Mouse (Mus musculus): ENCODE measurements at regions not wholly inside any gene's neighbourhood (a gene's known extent, or its start where the extent isn't known, plus 50 kb on each side); places are given as distances from the start of the nearest gene placed in this dataset.

DNA sequence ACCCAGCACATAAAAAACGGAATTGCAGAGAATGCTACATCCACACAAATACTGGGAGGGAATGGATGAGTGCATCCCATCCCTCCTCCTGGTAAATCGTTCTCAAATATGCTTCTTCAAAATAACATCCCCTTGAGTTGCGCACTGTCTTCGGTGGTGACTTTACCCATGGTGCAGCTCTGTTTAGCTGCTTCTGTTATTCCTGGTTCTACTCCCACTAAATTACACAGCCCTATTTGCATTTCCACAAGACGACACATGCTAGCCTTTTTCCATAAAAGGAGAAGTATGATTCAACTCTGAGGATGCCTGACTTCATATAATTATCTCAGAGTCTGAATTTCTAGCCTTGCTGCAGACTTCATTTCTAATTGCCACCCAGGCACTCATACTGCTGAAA is 65.5 kb upstream of the Ift57 start:
- no peak for TF ChIP-seq CTCF (conservative IDR thresholded peaks at IDR 0.05; ENCODE audit: insufficient read depth, insufficient read length, low read depth, low read length)
- no peak for TF ChIP-seq POLR2A (IDR thresholded peaks at IDR 0.05; ENCODE audit: low read depth, low read length)
- Histone ChIP-seq H3K36me3 (ENCODE audit: control insufficient read depth, insufficient read depth, low read length) (no peaks in the 10 kb centered on the region), H3K4me1 (ENCODE audit: control insufficient read depth, insufficient read depth, low read length) (no peaks in the 10 kb centered on the region), H3K27me3 (replicated peaks; ENCODE audit: control insufficient read depth, insufficient read depth, low read length) (no peaks in the 10 kb centered on the region), H3K4me3 (ENCODE audit: insufficient read depth, low read depth, low read length) (no peak overlapping the region), H3K27ac (ENCODE audit: insufficient read depth, low read depth, low read length) (no peak overlapping the region)
- WGBS: 54% methylated on average over 5 of the region's 5 CpGs
- DNase-seq: no peak

GRCm38 (mm10) chr16:49635506-49635905 is 63.5 kb upstream of the Ift57 start:
- H3K36me3 ChIP-seq (ENCODE audit: control insufficient read depth, insufficient read depth, low read length): no peaks in the 10 kb centered on the region
- no peaks in the 10 kb centered on the region for H3K4me1 ChIP-seq (ENCODE audit: control insufficient read depth, insufficient read depth, low read length)
- 91% methylated on average over 8 of the region's 8 CpGs for WGBS
- no peak for DNase-seq
- no peak for TF ChIP-seq CTCF (conservative IDR thresholded peaks at IDR 0.05; ENCODE audit: insufficient read depth, insufficient read length, low read depth, low read length)
- no peak for TF ChIP-seq POLR2A (IDR thresholded peaks at IDR 0.05; ENCODE audit: low read depth, low read length)
- no peak overlapping the region for H3K4me3 ChIP-seq (ENCODE audit: insufficient read depth, low read depth, low read length)
- no peaks in the 10 kb centered on the region for H3K27me3 ChIP-seq (replicated peaks; ENCODE audit: control insufficient read depth, insufficient read depth, low read length)
- no peak overlapping the region for H3K27ac ChIP-seq (ENCODE audit: insufficient read depth, low read depth, low read length)

- WGBS: 86% methylated on average over 1 of the region's 1 CpGs
- Histone ChIP-seq H3K36me3 (ENCODE audit: control insufficient read depth, insufficient read depth, low read length) (no peaks in the 10 kb centered on the region), H3K27ac (ENCODE audit: insufficient read depth, low read depth, low read length) (no peak overlapping the region), H3K4me3 (ENCODE audit: insufficient read depth, low read depth, low read length) (no peak overlapping the region), H3K27me3 (replicated peaks; ENCODE audit: control insufficient read depth, insufficient read depth, low read length) (no peaks in the 10 kb centered on the region), H3K4me1 (ENCODE audit: control insufficient read depth, insufficient read depth, low read length) (no peaks in the 10 kb centered on the region)
- no peak for DNase-seq
- no peak for TF ChIP-seq POLR2A (IDR thresholded peaks at IDR 0.05; ENCODE audit: low read depth, low read length)
- TF ChIP-seq CTCF (conservative IDR thresholded peaks at IDR 0.05; ENCODE audit: insufficient read depth, insufficient read length, low read depth, low read length): no peak
Measured at GRCm38 (mm10) chr16:49636467-49636866, 62.6 kb upstream of the Ift57 start.

GRCm38 (mm10) chr16:49642696-49643095 is 56.3 kb upstream of the Ift57 start:
- no peak for TF ChIP-seq CTCF (conservative IDR thresholded peaks at IDR 0.05; ENCODE audit: insufficient read depth, insufficient read length, low read depth, low read length)
- no peak for TF ChIP-seq POLR2A (IDR thresholded peaks at IDR 0.05; ENCODE audit: low read depth, low read length)
- Histone ChIP-seq H3K4me1 (ENCODE audit: control insufficient read depth, insufficient read depth, low read length) (peaks cover 5% of the 10 kb centered on the region; the same call in 1 of the 2 replicates), H3K4me3 (ENCODE audit: insufficient read depth, low read depth, low read length) (no peak overlapping the region), H3K27me3 (replicated peaks; ENCODE audit: control insufficient read depth, insufficient read depth, low read length) (no peaks in the 10 kb centered on the region), H3K36me3 (ENCODE audit: control insufficient read depth, insufficient read depth, low read length) (no peaks in the 10 kb centered on the region), H3K27ac (ENCODE audit: insufficient read depth, low read depth, low read length) (peak overlapping the region; percentile 60; the same call in 1 of the 2 replicates)
- peak; percentile 78 for DNase-seq
- WGBS: 42% methylated on average over 1 of the region's 1 CpGs

DNA sequence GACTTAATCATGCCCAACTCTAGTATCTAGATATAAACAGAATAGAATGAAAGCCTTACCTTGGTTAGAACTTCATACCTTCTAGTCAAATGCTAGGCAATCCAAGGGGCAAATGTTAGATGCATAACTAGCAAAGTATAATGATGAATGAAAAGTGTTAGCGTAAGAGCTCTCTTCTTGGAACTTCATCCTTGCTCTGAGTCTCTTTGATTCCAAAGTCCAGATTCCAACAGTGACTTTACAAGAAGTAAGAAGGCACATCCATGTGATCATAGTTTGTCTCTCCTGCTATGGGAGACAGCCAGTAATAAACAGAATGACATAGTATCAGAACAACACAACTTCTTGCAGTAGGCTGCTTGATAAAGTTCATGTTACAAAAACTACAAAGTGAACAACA is 54.6 kb upstream of the Ift57 start:
- Histone ChIP-seq H3K27me3 (replicated peaks; ENCODE audit: control insufficient read depth, insufficient read depth, low read length) (no peaks in the 10 kb centered on the region), H3K36me3 (ENCODE audit: control insufficient read depth, insufficient read depth, low read length) (no peaks in the 10 kb centered on the region), H3K4me1 (ENCODE audit: control insufficient read depth, insufficient read depth, low read length) (peaks cover 5% of the 10 kb centered on the region; the same call in 1 of the 2 replicates), H3K27ac (ENCODE audit: insufficient read depth, low read depth, low read length) (peak overlapping the region; percentile 50), H3K4me3 (ENCODE audit: insufficient read depth, low read depth, low read length) (no peak overlapping the region)
- TF ChIP-seq POLR2A (IDR thresholded peaks at IDR 0.05; ENCODE audit: low read depth, low read length) (no peak), CTCF (conservative IDR thresholded peaks at IDR 0.05; ENCODE audit: insufficient read depth, insufficient read length, low read depth, low read length) (no peak)
- 60% methylated on average over 1 of the region's 1 CpGs for WGBS
- DNase-seq: peak; percentile 86

DNA sequence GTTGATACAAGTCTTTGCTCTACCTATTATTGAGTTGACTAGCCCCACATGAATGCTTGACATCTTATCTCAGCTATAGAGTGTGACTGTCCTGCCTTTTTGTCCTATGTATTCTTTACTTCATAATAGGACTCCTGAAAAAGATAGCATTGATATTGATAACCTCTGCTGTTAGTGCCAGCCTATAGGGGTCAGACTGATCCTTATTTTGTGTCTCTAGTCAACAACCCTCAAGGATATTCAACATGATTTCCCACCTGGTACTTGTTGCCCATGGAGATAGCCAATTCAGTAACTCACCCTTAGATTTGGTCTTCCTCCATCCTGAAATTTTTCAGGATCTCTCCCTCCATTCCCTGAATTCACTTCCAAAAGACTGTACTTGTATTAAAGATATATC is 52.6 kb upstream of the Ift57 start:
- Histone ChIP-seq H3K36me3 (ENCODE audit: control insufficient read depth, insufficient read depth, low read length) (no peaks in the 10 kb centered on the region), H3K27me3 (replicated peaks; ENCODE audit: control insufficient read depth, insufficient read depth, low read length) (no peaks in the 10 kb centered on the region), H3K4me3 (ENCODE audit: insufficient read depth, low read depth, low read length) (no peak overlapping the region), H3K4me1 (ENCODE audit: control insufficient read depth, insufficient read depth, low read length) (peaks cover 5% of the 10 kb centered on the region; the same call in 1 of the 2 replicates), H3K27ac (ENCODE audit: insufficient read depth, low read depth, low read length) (no peak overlapping the region)
- no peak for TF ChIP-seq CTCF (conservative IDR thresholded peaks at IDR 0.05; ENCODE audit: insufficient read depth, insufficient read length, low read depth, low read length)
- no peak for TF ChIP-seq POLR2A (IDR thresholded peaks at IDR 0.05; ENCODE audit: low read depth, low read length)
- DNase-seq: no peak

Data from kidney, adult 2 months (tissue).